Mouse (Mus musculus): Measurements from ENCODE around the gene Sec24a.

Sec24a gene

DNA sequence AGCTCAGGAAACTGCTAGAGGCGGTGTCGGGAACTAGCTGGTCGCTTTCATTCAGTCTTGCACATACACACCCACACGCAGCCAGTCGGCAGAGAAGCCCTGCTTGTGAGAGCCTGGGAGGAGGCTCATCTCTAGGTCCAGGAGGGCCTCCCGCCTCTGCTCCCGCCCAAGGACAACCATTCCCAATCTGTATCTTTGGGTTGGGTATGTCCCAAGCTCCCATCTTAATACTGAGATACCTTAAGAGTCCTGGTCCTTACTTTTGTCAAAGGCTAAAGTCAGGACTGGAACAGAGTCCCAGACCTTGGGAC is 113.6 kb downstream of the Sec24a start:
- no peak for DNase-seq (ENCODE audit: low spot score in 2 of 2)

DNA sequence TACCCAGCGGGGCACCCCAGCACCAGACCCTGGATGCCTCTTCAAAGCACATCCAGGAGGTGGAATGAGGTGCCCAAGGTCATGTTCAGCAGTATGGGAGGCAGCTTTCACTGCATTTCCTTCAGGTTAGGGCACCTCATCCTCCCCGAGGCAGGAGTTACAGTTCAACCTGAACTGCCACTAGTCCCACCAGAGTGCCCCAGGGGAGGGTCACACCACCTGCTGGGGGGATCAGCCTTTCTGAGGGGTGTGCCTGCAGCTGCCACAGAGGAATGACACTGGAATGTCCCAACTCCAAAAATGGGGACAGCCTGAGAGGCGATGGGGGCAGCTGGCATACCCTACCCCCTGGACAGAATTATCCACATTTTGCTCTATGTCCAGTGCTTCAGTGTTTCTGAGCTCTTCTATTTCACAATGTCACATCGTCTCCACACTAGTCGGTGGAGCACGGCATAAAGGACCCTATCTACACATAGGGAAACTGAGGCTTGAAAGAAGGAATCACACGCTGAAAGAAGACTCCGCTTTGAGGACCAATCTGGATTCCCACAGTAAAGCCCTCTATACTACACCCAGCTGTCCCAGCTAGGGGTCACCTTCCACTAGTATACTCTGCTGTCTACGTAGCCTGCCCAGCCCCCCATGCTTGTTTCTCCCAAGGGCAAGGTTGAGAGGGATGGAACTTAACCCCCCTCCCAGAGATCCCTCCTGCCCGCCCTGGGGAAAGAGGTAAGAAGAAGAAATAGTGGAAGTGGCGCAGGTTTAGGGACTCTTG is 114.1 kb downstream of the Sec24a start:
- DNase-seq (ENCODE audit: low spot score in 2 of 2), result no peak

- DNase-seq (ENCODE audit: low spot score in 2 of 2), result no peak
Measured at GRCm38 (mm10) chr11:51648566-51648965, 114.9 kb downstream of the Sec24a start.

GRCm38 (mm10) chr11:51646751-51647667 is 116.4 kb downstream of the Sec24a start:
- DNase-seq (ENCODE audit: low spot score in 2 of 2), result no peak

- no peak for DNase-seq (ENCODE audit: low spot score in 2 of 2)
Measured at GRCm38 (mm10) chr11:51646245-51646644, 117.2 kb downstream of the Sec24a start.

- no peak for DNase-seq (ENCODE audit: low spot score in 2 of 2)
Measured at GRCm38 (mm10) chr11:51645293-51645692, 118.1 kb downstream of the Sec24a start.

GRCm38 (mm10) chr11:51644217-51644616 is 119.2 kb downstream of the Sec24a start:
- DNase-seq (ENCODE audit: low spot score in 2 of 2), result no peak

GRCm38 (mm10) chr11:51643761-51644160 is 119.7 kb downstream of the Sec24a start:
- DNase-seq (ENCODE audit: low spot score in 2 of 2), result no peak

- no peak for DNase-seq (ENCODE audit: low spot score in 2 of 2)
Measured at GRCm38 (mm10) chr11:51643202-51643601, 120.2 kb downstream of the Sec24a start.

Measured in right cerebral cortex, postnatal 36 days (tissue).